Mouse (Mus musculus): ENCODE results near the gene Hoxa2. TPM values are rescaled to one million over a fixed set of nuclear protein-coding genes. Genes with fewer than 3 reads are reported as not detected.

Hoxa2 gene
- total and polyA plus RNA-seq, 3 experiments = not detected

DNA sequence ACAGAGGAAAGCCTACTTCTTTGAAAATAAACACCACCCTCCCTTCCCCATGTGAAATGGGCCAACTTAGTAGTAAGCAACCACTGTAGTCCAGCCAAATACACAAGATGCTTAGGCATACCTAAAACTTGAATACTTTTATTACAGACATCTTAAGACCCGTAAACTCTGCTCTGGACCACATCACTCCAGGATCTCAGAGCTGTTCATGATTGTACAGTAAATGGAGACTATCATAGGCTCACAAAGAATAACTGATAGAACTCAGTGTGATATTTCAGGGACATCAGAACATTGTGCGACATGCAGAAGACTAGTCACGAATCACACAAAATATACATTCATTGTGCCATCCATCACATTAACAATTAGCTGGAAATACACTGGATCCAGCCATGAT, 9.2 kb downstream of the Hoxa2 start:
- Histone ChIP-seq H3K9ac (ENCODE audit: control insufficient read depth, low read depth, low read length, poor library complexity, severe bottlenecking) (no peak overlapping the region), H3K4me1 (ENCODE audit: control insufficient read depth in 1 of 2, insufficient read depth in 2 of 2, low read length in 2 of 2) (no peaks in the 10 kb centered on the region), H3K79me2 (ENCODE audit: control insufficient read depth, insufficient read depth, low read length, poor library complexity) (no peaks in the 10 kb centered on the region), H3K4me3 (ENCODE audit: control insufficient read depth in 1 of 2, insufficient read depth in 1 of 2, low read depth in 2 of 2, low read length in 2 of 2) (no peak overlapping the region), H3K36me3 (ENCODE audit: control insufficient read depth in 1 of 2, insufficient read depth in 2 of 2, low read length in 2 of 2) (no peaks in the 10 kb centered on the region), H3K27me3 (ENCODE audit: control insufficient read depth in 1 of 2, insufficient read depth in 2 of 2, low read length in 2 of 2) (peaks cover 0 to 4% of the 10 kb centered on the region in 2 experiments; a peak in 2 of 4 replicates), H3K9me3 (replicated peaks; ENCODE audit: insufficient read depth, low read length) (no peaks in the 10 kb centered on the region), H3K27ac (ENCODE audit: control insufficient read depth, low read depth, low read length) (no peak overlapping the region)
- no peak for DNase-seq (ENCODE audit: low read depth, low spot score)
- TF ChIP-seq POLR2AphosphoS5 (IDR thresholded peaks at IDR 0.05; ENCODE audit: borderline replicate concordance, low read depth, low read length) (no peak), NRF1 (IDR thresholded peaks at IDR 0.05; ENCODE audit: insufficient read depth, low read depth, low read length, poor library complexity, severe bottlenecking) (no peak), POLR2A (IDR thresholded peaks at IDR 0.05; ENCODE audit: control insufficient read depth in 1 of 2, insufficient read depth in 1 of 2, low read depth in 1 of 2, low read length in 2 of 2, poor library complexity in 1 of 2) (no peak), TAL1 (IDR thresholded peaks at IDR 0.05; ENCODE audit: low read length) (no peak), KAT2A (conservative IDR thresholded peaks at IDR 0.05; ENCODE audit: low read depth, low read length) (no peak), SIN3A (IDR thresholded peaks at IDR 0.05; ENCODE audit: low read length) (no peak), MYB (IDR thresholded peaks at IDR 0.05; ENCODE audit: low read depth, low read length) (no peak), EP300 (IDR thresholded peaks at IDR 0.05; ENCODE audit: low read depth in 1 of 2, low read length in 2 of 2) (no peak)

- peaks cover 0 to 4% of the 10 kb centered on the region in 2 experiments; a peak in 2 of 4 replicates for H3K27me3 ChIP-seq (ENCODE audit: control insufficient read depth in 1 of 2, insufficient read depth in 2 of 2, low read length in 2 of 2)
- H3K36me3 ChIP-seq (ENCODE audit: control insufficient read depth in 1 of 2, insufficient read depth in 2 of 2, low read length in 2 of 2) = no peaks in the 10 kb centered on the region
- H3K79me2 ChIP-seq (ENCODE audit: control insufficient read depth, insufficient read depth, low read length, poor library complexity) = no peaks in the 10 kb centered on the region
- TF ChIP-seq POLR2A (IDR thresholded peaks at IDR 0.05; ENCODE audit: control insufficient read depth in 1 of 2, insufficient read depth in 1 of 2, low read depth in 1 of 2, low read length in 2 of 2, poor library complexity in 1 of 2) (no peak), GATA1 (IDR thresholded peaks at IDR 0.05; ENCODE audit: low read depth, low read length) (no peak), USF2 (IDR thresholded peaks at IDR 0.05; ENCODE audit: borderline replicate concordance in 1 of 2, insufficient read depth in 1 of 2, low read depth in 1 of 2, low read length in 2 of 2) (no peak), MYB (IDR thresholded peaks at IDR 0.05; ENCODE audit: low read depth, low read length) (no peak), MAFK (IDR thresholded peaks at IDR 0.05; ENCODE audit: borderline replicate concordance, low read depth, low read length) (no peak), EP300 (IDR thresholded peaks at IDR 0.05; ENCODE audit: low read depth in 1 of 2, low read length in 2 of 2) (no peak)
- no peaks in the 10 kb centered on the region for H3K9me3 ChIP-seq (replicated peaks; ENCODE audit: insufficient read depth, low read length)
- no peak overlapping the region for H3K9ac ChIP-seq (ENCODE audit: control insufficient read depth, low read depth, low read length, poor library complexity, severe bottlenecking)
- no peak overlapping the region for H3K27ac ChIP-seq (ENCODE audit: control insufficient read depth, low read depth, low read length)
- H3K4me1 ChIP-seq (ENCODE audit: control insufficient read depth in 1 of 2, insufficient read depth in 2 of 2, low read length in 2 of 2) = no peaks in the 10 kb centered on the region
- no peak for DNase-seq (ENCODE audit: low read depth, low spot score)
- H3K4me3 ChIP-seq (ENCODE audit: control insufficient read depth in 1 of 2, insufficient read depth in 1 of 2, low read depth in 2 of 2, low read length in 2 of 2) = no peak overlapping the region
Observed at GRCm38 (mm10) chr6:52154044-52154443, 10.6 kb downstream of the Hoxa2 start.

DNA sequence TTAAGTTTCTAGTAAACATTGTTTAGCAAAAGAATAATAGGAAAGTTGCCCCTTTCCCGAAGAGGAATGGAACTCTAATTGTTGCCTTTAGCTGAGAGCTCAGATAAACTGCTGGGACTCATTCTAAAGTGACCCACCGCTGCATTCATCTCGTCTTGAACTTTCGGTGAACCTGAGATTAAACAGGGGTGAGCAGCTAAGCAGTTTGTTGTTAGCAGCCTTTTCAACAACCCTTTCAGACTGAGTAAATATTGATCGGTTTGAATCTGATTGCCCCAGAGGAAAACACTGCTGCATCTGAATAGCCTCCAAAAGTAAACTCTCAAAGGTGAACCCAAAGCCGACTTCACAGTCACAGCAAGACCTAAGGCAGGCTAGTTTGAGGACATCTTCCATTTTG, 11.4 kb downstream of the Hoxa2 start:
- Histone ChIP-seq H3K9ac (ENCODE audit: control insufficient read depth, low read depth, low read length, poor library complexity, severe bottlenecking) (no peak overlapping the region), H3K36me3 (ENCODE audit: control insufficient read depth in 1 of 2, insufficient read depth in 2 of 2, low read length in 2 of 2) (no peaks in the 10 kb centered on the region), H3K9me3 (replicated peaks; ENCODE audit: insufficient read depth, low read length) (no peaks in the 10 kb centered on the region), H3K27ac (ENCODE audit: control insufficient read depth, low read depth, low read length) (no peak overlapping the region), H3K27me3 (ENCODE audit: control insufficient read depth in 1 of 2, insufficient read depth in 2 of 2, low read length in 2 of 2) (peaks cover 0 to 4% of the 10 kb centered on the region in 2 experiments; a peak in 2 of 4 replicates), H3K4me3 (ENCODE audit: control insufficient read depth in 1 of 2, insufficient read depth in 1 of 2, low read depth in 2 of 2, low read length in 2 of 2) (no peak overlapping the region), H3K4me1 (ENCODE audit: control insufficient read depth in 1 of 2, insufficient read depth in 2 of 2, low read length in 2 of 2) (no peaks in the 10 kb centered on the region), H3K79me2 (ENCODE audit: control insufficient read depth, insufficient read depth, low read length, poor library complexity) (no peaks in the 10 kb centered on the region)
- DNase-seq (ENCODE audit: low read depth, low spot score) = no peak
- TF ChIP-seq POLR2AphosphoS5 (IDR thresholded peaks at IDR 0.05; ENCODE audit: borderline replicate concordance, low read depth, low read length) = no peak
- TF ChIP-seq E2F4 (IDR thresholded peaks at IDR 0.05; ENCODE audit: borderline replicate concordance, low read depth, low read length) = no peak
- TF ChIP-seq MAFK (IDR thresholded peaks at IDR 0.05; ENCODE audit: borderline replicate concordance, low read depth, low read length) = no peak
- TF ChIP-seq SMC3 (IDR thresholded peaks at IDR 0.05; ENCODE audit: low read depth, low read length) = no peak
- TF ChIP-seq TAL1 (IDR thresholded peaks at IDR 0.05; ENCODE audit: low read length) = no peak
- TF ChIP-seq GABPA (IDR thresholded peaks at IDR 0.05; ENCODE audit: low read depth, low read length) = no peak
- TF ChIP-seq UBTF (IDR thresholded peaks at IDR 0.05; ENCODE audit: borderline replicate concordance, insufficient read depth, low read depth, low read length) = no peak
- no peak for TF ChIP-seq ZKSCAN1 (IDR thresholded peaks at IDR 0.05; ENCODE audit: low read depth, low read length)
- TF ChIP-seq USF2 (IDR thresholded peaks at IDR 0.05; ENCODE audit: borderline replicate concordance in 1 of 2, insufficient read depth in 1 of 2, low read depth in 1 of 2, low read length in 2 of 2) = no peak
- no peak for TF ChIP-seq ZMIZ1 (IDR thresholded peaks at IDR 0.05; ENCODE audit: low read depth, low read length)

Measured in MEL (cell line).